28 mouse cellular contexts compared by ENCODE assay signal in genomic region chr1:188549686-188550085, GRCm38 (mm10).
DNase-seq lines count a peak whose midpoint lies in the region; ATAC-seq and TF ChIP-seq lines count a peak whose summit lies in the region.
"Had no signal": no experiment of that assay in that cellular context is flagged by ENCODE, and none has a peak within 500 bp of the region (broad histone marks: within the 10 kb centered on the region; RNA-seq: fewer than 3 reads in every experiment).

No protein-coding gene starts in this region.

- H3K4me3 ChIP-seq in midbrain, embryonic 14.5 days (replicated peaks; ENCODE audit: low read depth, low read length), result no peak overlapping the region
- no peak overlapping the region for H3K4me3 ChIP-seq in midbrain, postnatal 0 days (ENCODE audit: low read depth, low read length)
- H3K4me3 ChIP-seq in limb, embryonic 14.5 days (replicated peaks; ENCODE audit: low read length), result no peak overlapping the region
- H3K4me3 ChIP-seq: embryonic facial prominence, embryonic 12.5 days; erythroblast, embryonic 14.5 days; forebrain, embryonic 12.5 days; heart, embryonic 12.5 days; hindbrain, embryonic 13.5 days; megakaryocyte, embryonic 14.5 days; midbrain, embryonic 13.5 days; neural tube, embryonic 13.5 days; stomach, embryonic 15.5 days had no signal

- 61% methylated on average over 13 of the region's 13 CpGs for WGBS in midbrain, embryonic 14.5 days
- WGBS in midbrain, postnatal 0 days, result 59% methylated on average over 13 of the region's 13 CpGs
- WGBS in limb, embryonic 14.5 days, result 16% methylated on average over 13 of the region's 13 CpGs

- DNase-seq in heart, adult 11 months, result peak; percentile 71
- DNase-seq in heart, adult 8-10 months (ENCODE audit: low spot score), result no peak
- peak; percentile 5 for DNase-seq in midbrain, embryonic 14.5 days
- DNase-seq in midbrain, postnatal 0 days (ENCODE audit: low spot score), result no peak
- DNase-seq in limb, embryonic 14.5 days (ENCODE audit: low spot score), result no peak
- DNase-seq in testis, postnatal 10 days (ENCODE audit: low spot score), result no peak
- DNase-seq in gastrocnemius, postnatal 10 days, result no peak
- DNase-seq: adrenal gland, postnatal 14 days; cerebellum, adult 11 months; cerebellum, adult 9-11 months; heart, postnatal 10 days; kidney, adult 2 months; kidney, postnatal 25 days; layer of hippocampus, postnatal 36 days; lung, postnatal 10 days; right cerebral cortex, adult 18-20 months; thymus, adult 18-20 months; thymus, postnatal 4 days had no signal

- no peak overlapping the region for H3K27ac ChIP-seq in midbrain, embryonic 14.5 days (replicated peaks; ENCODE audit: low read depth, low read length)
- no peak overlapping the region for H3K27ac ChIP-seq in midbrain, postnatal 0 days (ENCODE audit: low read depth, low read length)
- no peak overlapping the region for H3K27ac ChIP-seq in limb, embryonic 14.5 days (replicated peaks; ENCODE audit: low read depth, low read length)
- H3K27ac ChIP-seq: embryonic facial prominence, embryonic 12.5 days; forebrain, embryonic 12.5 days; hindbrain, embryonic 13.5 days; midbrain, embryonic 13.5 days; neural tube, embryonic 13.5 days; stomach, embryonic 15.5 days had no signal

- H3K4me1 ChIP-seq in midbrain, embryonic 14.5 days (ENCODE audit: control insufficient read depth, insufficient read depth, low read length), result no peaks in the 10 kb centered on the region
- no peaks in the 10 kb centered on the region for H3K4me1 ChIP-seq in midbrain, postnatal 0 days (ENCODE audit: insufficient read depth, low read length)
- no peaks in the 10 kb centered on the region for H3K4me1 ChIP-seq in limb, embryonic 14.5 days (ENCODE audit: control insufficient read depth, insufficient read depth, low read length)
- H3K4me1 ChIP-seq: embryonic facial prominence, embryonic 12.5 days; forebrain, embryonic 12.5 days; heart, embryonic 12.5 days; midbrain, embryonic 13.5 days; neural tube, embryonic 13.5 days; stomach, embryonic 15.5 days had no signal

- no peak overlapping the region for H3K4me2 ChIP-seq in midbrain, embryonic 14.5 days (ENCODE audit: low read length)
- H3K4me2 ChIP-seq in midbrain, postnatal 0 days (ENCODE audit: low read depth, low read length, poor library complexity, severe bottlenecking), result no peak overlapping the region
- peak overlapping the region; percentile 18; the same call in 1 of the 2 replicates for H3K4me2 ChIP-seq in limb, embryonic 14.5 days (replicated peaks; ENCODE audit: low read depth, low read length, severe bottlenecking)
- H3K4me2 ChIP-seq: embryonic facial prominence, embryonic 12.5 days; forebrain, embryonic 12.5 days; heart, embryonic 12.5 days; hindbrain, embryonic 13.5 days; midbrain, embryonic 13.5 days; neural tube, embryonic 13.5 days; stomach, embryonic 15.5 days had no signal

- H3K36me3 ChIP-seq in midbrain, embryonic 14.5 days (ENCODE audit: control insufficient read depth, insufficient read depth, low read length), result no peaks in the 10 kb centered on the region
- H3K36me3 ChIP-seq in midbrain, postnatal 0 days (ENCODE audit: insufficient read depth, low read length), result no peaks in the 10 kb centered on the region
- H3K36me3 ChIP-seq in limb, embryonic 14.5 days (ENCODE audit: control insufficient read depth, insufficient read depth, low read length), result no peaks in the 10 kb centered on the region
- H3K36me3 ChIP-seq: embryonic facial prominence, embryonic 12.5 days; forebrain, embryonic 12.5 days; heart, embryonic 12.5 days; hindbrain, embryonic 13.5 days; midbrain, embryonic 13.5 days; neural tube, embryonic 13.5 days; stomach, embryonic 15.5 days had no signal

- no peak for TF ChIP-seq CTCF in midbrain, postnatal 0 days (IDR thresholded peaks at IDR 0.05)

- H3K27me3 ChIP-seq in midbrain, embryonic 14.5 days (ENCODE audit: control insufficient read depth, insufficient read depth, low read length), result no peaks in the 10 kb centered on the region
- H3K27me3 ChIP-seq in midbrain, postnatal 0 days (ENCODE audit: insufficient read depth, low read length), result no peaks in the 10 kb centered on the region
- no peaks in the 10 kb centered on the region for H3K27me3 ChIP-seq in limb, embryonic 14.5 days (ENCODE audit: control insufficient read depth, insufficient read depth, low read length)
- H3K27me3 ChIP-seq: embryonic facial prominence, embryonic 12.5 days; forebrain, embryonic 12.5 days; heart, embryonic 12.5 days; hindbrain, embryonic 13.5 days; megakaryocyte, embryonic 14.5 days; midbrain, embryonic 13.5 days; neural tube, embryonic 13.5 days; stomach, embryonic 15.5 days had no signal

- no peak overlapping the region for H3K9ac ChIP-seq in midbrain, embryonic 14.5 days (replicated peaks; ENCODE audit: low read length)
- no peak overlapping the region for H3K9ac ChIP-seq in midbrain, postnatal 0 days (replicated peaks; ENCODE audit: low read length, poor library complexity, severe bottlenecking)
- H3K9ac ChIP-seq in limb, embryonic 14.5 days (ENCODE audit: low read depth, low read length, severe bottlenecking), result no peak overlapping the region
- H3K9ac ChIP-seq: embryonic facial prominence, embryonic 12.5 days; forebrain, embryonic 12.5 days; heart, embryonic 12.5 days; hindbrain, embryonic 13.5 days; midbrain, embryonic 13.5 days; neural tube, embryonic 13.5 days; stomach, embryonic 15.5 days had no signal

- no peaks in the 10 kb centered on the region for H3K9me3 ChIP-seq in midbrain, embryonic 14.5 days (ENCODE audit: control insufficient read depth, low read length)
- no peaks in the 10 kb centered on the region for H3K9me3 ChIP-seq in midbrain, postnatal 0 days (ENCODE audit: low read length)
- no peaks in the 10 kb centered on the region for H3K9me3 ChIP-seq in limb, embryonic 14.5 days (ENCODE audit: control insufficient read depth, low read length)
- H3K9me3 ChIP-seq: embryonic facial prominence, embryonic 12.5 days; forebrain, embryonic 12.5 days; heart, embryonic 12.5 days; hindbrain, embryonic 13.5 days; megakaryocyte, embryonic 14.5 days; midbrain, embryonic 13.5 days; neural tube, embryonic 13.5 days; stomach, embryonic 15.5 days had no signal

- ATAC-seq in midbrain, embryonic 14.5 days (ENCODE audit: low FRiP score, low TSS enrichment), result no peak
- no peak for ATAC-seq in midbrain, postnatal 0 days (ENCODE audit: low FRiP score)
- ATAC-seq in limb, embryonic 14.5 days (ENCODE audit: low FRiP score, low read depth), result no peak
- ATAC-seq: CD4-positive, CD25-positive, alpha-beta regulatory T cell, adult 4 months; midbrain, embryonic 13.5 days had no signal

- no peak for TF ChIP-seq POLR2A in limb, embryonic 14.5 days (IDR thresholded peaks at IDR 0.05; ENCODE audit: borderline replicate concordance, extremely low read depth, insufficient read depth, insufficient read length)

Comparison
In these comparisons a context has a peak if more than half of its experiments do, and no peak if none do; other contexts are left out.
1. DNase-seq: peak in heart, adult 11 months (single experiment) and midbrain, embryonic 14.5 days (single experiment); none in heart, adult 8-10 months (single experiment), midbrain, postnatal 0 days (single experiment), limb, embryonic 14.5 days (single experiment), testis, postnatal 10 days (single experiment) and gastrocnemius, postnatal 10 days (single experiment).